Mouse (Mus musculus): ENCODE results near the gene Kcnh8.

The Kcnh8 gene

DNA sequence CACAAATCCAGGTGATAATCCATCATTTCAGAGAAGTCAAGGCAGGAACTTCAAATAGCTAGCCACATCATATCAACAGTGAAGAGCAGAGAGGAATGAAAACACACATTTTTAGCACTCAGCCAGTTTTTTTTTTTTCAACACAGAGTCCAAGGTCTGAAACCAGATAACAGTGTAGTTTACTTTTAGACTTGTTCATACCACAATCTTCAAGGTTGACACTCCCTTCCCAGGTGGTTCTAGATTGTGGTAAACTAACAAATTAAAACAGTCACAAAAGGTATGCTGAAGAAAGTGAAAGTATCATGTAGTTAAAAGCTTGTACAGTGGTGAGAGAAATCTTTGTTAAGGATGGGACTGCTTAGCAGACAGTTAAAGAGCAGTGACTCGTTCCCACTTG lies 216.5 kb downstream of the Kcnh8 start:
- no peak for DNase-seq (ENCODE audit: low read depth, low spot score)

- no peak for DNase-seq (ENCODE audit: low read depth, low spot score)
Observed at GRCm38 (mm10) chr17:52829678-52830077, 227.2 kb downstream of the Kcnh8 start.

GRCm38 (mm10) chr17:52873195-52873594 lies 270.7 kb downstream of the Kcnh8 start:
- no peak for DNase-seq (ENCODE audit: low read depth, low spot score)

DNA sequence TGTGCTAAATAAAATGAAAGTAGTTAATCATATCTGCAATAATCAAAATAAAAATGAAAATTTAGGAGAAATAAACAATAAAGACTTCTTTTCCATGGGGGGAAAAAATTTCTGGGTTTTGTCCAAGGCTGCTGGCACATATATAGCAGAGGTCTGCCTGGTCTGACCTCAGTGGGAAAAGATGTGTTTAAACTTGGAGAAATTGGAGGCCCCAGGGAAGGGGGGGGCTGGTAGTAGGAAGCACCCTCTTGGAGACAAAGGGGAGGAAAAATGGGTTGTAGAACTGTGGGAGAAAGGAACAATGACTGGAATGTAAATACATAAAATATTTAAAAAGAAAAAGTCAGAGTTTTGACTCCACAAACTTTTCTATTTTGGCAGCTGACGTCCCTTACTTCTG lies 276.5 kb downstream of the Kcnh8 start:
- peak; percentile 14 for DNase-seq (ENCODE audit: low read depth, low spot score)

- DNase-seq (ENCODE audit: low read depth, low spot score): no peak
Observed at GRCm38 (mm10) chr17:52880051-52880450, 277.5 kb downstream of the Kcnh8 start.

DNA sequence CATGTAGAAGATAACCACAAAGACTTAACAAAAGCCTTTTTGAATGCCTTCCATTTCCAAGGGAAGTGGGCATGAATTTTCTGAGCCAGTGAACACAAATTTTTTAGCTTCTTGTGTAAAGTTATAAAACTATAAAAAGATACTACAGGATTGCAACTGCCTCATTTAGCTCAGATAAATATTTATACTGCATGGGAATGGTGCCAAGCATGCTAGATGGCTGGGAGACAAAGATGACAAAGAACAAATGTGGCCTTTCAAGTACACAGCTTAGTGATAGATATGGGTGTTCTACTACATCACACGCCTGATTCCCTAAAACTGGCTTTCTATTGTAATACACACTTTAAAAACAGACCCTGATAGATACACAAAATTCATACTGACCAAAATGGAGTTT lies 282.7 kb downstream of the Kcnh8 start:
- no peak for DNase-seq (ENCODE audit: low read depth, low spot score)

DNA sequence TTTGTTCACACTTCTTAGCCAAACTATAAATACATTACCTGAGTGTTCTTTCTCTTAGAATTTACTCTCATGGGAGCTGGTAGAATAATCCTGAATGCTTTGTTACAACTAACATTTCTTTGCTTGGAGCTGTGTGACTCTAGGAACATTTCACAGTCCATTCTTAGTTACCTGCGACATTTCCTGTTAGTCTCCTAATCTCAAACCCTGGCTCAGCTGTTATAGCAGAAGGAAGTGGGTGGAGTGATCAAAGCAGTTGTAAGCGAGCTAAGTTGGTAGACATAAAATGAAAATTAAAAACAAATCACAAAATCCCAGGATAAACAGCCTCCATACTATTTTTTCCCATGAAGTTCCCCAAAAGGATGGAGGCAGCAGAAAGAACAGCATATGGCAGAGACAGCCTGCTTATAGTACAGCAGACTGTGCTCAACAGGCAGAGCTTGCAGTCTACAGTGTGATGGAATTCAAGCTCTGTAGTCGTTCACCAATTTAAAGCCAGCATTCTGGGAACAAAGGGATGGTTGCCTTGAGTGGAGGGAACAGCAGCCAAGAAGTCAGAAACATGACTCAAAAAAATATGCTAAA lies 318.1 kb downstream of the Kcnh8 start:
- DNase-seq (ENCODE audit: low read depth, low spot score): no peak

DNA sequence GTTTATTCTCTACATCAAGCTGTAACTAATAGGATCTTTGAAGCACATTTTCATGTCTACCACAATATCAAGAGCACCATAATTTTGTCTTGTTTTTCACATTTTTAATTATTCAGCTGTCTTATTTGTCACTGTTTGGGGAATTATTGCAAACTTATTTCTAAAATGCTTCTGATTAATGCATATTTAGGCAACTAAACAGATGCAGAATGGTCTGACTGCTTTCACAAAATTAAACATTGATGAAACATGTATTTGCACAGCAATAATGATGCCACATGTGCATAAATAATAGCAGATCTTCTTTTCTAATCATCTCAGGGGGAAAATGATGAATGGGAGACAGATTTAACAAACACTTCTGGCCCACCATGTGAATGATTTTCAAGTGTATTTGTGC lies 341.5 kb downstream of the Kcnh8 start:
- no peak for DNase-seq (ENCODE audit: low read depth, low spot score)

- DNase-seq (ENCODE audit: low read depth, low spot score): no peak
Observed at GRCm38 (mm10) chr17:52972735-52973134, 370.2 kb downstream of the Kcnh8 start.

- DNase-seq (ENCODE audit: low read depth, low spot score): no peak
Observed at GRCm38 (mm10) chr17:52980958-52981357, 378.4 kb downstream of the Kcnh8 start.

Data from ZHBTc4 (cell line).